Mouse (Mus musculus): ENCODE results near the gene Pdpr.
"Not testable (repeated sequence)": the region's sequence is repeated elsewhere in the genome, so short reads cannot be mapped to it uniquely, and the experiment has no call there.

Pdpr gene

GRCm38 (mm10) chr8:111093865-111094718, at the start of gene Pdpr:
Gene Pdpr, plus strand, starts transcription at chr8:111094630.
- DNase-seq = peak; percentile 88 to 92

DNA sequence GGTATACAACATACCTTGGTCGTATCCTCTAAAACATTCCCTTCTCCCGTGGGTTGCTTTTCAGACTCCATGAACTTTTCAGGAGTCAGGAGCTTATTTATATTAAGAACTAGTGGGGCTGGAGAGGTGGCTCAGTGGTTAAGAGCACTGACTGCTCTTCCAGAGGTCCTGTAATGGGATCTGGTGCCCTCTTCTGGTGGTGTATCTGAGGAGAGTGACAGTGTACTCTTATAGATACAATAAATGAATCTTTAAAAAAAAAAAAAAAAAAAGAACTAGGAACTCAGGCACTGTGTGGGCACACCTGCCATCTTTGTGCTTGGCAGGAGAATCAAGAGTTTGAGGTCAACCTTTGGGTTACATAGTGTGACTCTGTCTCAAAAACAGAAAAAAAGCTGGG, 45.7 kb upstream of the Pdpr start:
- DNase-seq = no peak

DNA sequence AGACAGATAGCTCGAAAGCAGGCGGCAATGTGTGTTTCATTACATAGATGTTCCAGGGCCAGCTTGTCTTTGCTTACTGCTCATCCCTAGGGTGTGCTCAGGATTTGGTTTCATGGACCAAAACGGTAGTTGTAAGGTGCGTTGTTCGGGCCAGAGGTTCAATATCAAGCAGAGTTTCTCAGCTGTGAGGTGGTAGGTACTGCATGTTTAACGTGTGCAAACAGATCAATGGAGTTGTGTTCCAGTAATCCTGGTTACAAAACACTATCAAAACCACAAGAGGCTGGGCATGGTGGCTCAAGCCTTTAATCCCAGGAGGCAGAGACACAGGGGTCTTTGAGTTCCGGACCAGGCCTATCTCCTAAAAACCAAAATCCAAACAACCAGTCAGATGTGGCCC, 45.3 kb upstream of the Pdpr start:
- no peak for DNase-seq

DNA sequence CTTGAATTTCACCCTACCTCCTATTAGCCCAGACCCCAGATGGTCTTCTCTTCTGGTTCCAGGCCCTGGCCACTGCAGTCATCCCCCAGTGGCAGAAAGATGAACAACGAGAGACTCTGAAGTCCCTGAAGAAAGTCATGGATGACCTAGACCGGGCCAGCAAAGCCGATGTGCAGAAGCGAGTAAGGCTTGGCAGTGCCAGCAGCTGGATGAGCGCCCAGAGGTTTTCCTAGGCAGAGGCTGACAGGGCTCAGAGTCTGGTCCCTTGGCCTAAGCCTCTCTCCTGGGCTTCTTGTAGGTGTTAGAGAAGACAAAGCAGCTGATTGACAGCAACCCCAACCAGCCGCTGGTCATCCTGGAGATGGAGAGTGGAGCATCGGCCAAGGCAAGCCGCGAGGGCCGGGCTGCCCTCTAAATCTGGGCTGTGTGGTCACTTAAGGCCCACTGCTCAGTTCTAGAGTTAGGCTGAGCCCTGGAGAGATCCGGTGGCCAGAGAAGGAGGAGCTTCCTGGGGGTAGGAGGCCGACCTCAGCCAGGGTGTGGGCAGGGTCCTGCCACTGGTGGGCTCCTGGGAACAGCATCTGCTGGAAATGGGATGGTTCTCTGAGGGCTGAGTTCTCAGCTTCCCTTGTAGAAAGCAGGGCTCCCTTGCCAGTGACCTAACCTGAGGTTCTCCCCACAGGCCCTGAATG, 40.5 kb upstream of the Pdpr start:
- DNase-seq = no peak

DNA sequence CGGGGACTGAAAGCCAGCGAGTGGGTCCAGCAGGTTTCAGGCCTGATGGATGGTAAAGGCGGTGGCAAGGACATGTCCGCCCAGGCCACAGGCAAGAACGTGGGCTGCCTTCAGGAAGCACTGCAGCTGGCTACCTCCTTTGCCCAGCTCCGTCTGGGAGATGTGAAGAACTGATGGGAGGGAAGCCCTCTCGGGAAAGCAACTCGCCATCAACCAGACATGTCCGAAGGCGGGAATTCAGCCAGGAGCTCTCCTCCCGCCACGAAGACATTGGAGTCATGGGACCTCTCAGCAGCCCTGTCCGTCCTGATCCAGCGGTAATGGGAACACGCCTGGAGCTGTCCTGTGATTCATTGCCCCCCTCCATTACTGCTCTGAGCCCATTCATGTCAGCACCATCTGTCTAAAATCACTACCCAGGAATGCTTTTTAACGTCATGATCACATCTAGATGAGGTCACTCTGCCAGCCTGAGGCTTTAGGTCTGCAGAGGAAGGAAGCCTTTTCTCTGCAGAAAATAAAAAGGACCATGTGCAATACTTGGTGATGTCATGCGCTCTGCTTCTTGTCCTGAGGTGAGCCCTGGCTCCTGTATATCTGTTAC, 39.3 kb upstream of the Pdpr start:
- no peak for DNase-seq

GRCm38 (mm10) chr8:111055661-111056060, 38.8 kb upstream of the Pdpr start:
- DNase-seq = no peak

DNA sequence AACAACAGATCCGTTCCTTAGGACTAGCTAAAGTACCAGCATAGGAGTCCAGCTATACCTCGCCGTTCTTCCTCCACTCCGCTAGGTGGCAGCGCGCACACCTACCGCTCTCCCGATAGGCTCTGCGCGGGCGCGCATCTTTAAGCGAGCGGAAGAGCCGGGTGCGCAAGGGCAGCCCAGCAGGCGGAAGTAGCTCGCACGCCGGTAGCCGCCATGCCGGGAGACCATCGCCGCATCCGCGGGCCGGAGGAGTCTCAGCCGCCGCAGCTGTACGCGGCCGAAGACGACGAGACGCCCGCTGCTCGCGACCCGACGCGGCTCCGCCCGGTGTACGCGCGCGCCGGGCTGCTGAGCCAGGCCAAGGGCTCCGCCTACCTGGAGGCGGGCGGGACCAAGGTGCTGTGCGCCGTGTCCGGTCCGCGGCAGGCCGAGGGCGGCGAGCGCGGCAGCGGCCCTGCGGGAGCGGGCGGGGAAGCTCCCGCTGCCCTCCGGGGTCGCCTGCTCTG, 38.2 kb upstream of the Pdpr start, which contains the start of gene Exosc6:
Gene Exosc6 (plus strand): TSS at position 182 of the 506 bp plus-strand sequence.
- DNase-seq = peak; percentile 83 to 90

DNA sequence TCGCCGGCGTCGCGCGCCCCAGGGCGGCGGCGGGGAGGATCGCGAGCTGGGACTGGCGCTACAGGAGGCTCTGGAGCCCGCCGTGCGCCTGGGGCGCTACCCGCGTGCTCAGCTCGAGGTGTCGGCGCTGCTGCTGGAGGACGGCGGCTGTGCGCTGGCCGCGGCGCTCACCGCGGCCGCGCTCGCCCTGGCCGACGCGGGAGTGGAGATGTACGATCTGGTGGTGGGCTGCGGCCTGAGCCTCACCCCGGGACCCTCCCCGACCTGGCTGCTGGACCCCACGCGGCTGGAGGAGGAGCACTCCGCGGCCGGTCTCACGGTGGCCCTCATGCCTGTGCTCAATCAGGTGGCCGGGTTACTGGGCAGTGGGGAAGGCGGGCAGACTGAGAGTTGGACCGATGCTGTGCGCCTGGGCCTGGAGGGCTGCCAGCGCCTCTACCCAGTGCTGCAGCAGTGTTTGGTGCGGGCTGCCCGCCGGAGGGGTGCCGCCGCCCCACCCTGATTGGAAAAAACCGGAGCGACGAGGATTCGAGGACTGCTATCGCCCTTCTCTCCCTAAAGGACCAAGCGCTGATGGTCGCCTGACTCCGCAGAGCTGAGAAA, 37.6 kb upstream of the Pdpr start:
- DNase-seq = peak in 1 of 2 experiments; percentile 20

DNA sequence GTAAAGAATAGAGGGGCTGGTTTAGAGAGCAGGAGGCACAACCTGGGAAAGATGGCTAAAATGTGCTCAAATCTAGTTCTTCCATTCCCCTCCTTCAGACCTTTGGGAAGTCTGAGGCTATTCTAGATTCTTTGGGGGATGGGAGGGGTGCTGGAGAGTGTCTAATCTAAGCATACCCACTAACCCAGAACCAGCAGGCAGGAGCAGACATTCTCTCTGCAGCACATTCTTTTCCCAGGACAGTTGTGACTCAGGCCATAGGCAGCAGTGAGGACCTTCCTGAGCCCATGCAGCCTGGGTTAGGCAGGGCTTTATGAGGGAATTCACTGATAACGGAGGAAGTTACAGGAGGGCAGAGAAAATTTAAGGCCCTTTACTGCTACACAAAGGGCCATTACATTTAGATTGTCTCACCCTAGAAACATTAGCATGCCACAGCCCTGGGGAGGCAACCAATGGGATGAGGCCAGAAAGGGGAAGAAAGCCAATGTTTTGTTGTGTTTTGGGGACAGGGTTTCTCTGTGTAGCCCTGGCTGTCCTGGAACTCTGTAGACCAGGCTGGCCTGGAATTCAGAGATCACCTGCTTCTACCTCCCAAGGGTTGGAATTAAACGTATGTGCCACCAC, 35.4 kb upstream of the Pdpr start:
- no peak for DNase-seq

- DNase-seq = no peak
Observed at GRCm38 (mm10) chr8:111061688-111062071, 32.8 kb upstream of the Pdpr start.

- DNase-seq = peak; percentile 70 to 86
Observed at GRCm38 (mm10) chr8:111062072-111062757, 32.2 kb upstream of the Pdpr start.

DNA sequence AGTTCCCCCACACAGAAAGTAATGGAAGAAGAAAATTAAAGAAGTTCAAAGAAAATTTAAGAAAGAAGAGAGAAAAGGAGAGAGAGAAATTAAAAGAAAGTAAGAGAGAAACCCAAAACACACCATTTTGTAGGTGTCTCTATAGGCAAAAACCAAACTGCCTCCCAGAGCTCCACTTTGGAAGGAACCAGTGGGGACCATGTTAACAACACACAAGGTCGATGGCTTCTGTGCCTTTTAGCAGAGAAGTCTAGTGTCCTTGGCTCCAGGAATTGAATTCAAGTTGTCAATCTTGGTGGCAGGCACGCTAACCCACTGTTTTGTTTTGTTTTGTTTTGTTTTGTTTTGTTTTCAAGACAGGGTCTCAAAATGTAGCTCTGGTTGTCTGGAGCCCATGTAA, 31.5 kb upstream of the Pdpr start:
- DNase-seq = no peak

DNA sequence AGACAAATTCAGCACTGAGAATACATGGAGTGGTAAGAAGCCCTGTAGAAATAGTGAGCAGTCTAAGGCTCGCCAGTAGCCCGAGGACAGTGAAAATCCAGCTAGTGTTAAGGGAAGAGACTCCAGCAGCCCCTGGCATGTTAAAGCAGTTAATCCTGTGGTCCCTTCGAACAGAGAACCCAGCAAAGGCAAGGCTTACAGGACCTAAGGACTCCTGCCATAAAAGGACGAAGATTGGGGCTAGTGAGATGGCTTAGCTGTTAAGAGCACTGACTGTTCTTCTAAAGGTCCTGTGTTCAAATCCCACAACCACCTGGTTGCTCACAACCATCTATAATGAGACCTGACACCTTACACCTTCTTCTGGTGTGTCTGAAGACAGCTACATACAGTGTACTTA, 28.1 kb upstream of the Pdpr start:
- no peak for DNase-seq

- no peak for DNase-seq
Observed at GRCm38 (mm10) chr8:111067439-111067838, 27.0 kb upstream of the Pdpr start.

GRCm38 (mm10) chr8:111068660-111069059, 25.8 kb upstream of the Pdpr start:
- DNase-seq = not testable (repeated sequence)

DNA sequence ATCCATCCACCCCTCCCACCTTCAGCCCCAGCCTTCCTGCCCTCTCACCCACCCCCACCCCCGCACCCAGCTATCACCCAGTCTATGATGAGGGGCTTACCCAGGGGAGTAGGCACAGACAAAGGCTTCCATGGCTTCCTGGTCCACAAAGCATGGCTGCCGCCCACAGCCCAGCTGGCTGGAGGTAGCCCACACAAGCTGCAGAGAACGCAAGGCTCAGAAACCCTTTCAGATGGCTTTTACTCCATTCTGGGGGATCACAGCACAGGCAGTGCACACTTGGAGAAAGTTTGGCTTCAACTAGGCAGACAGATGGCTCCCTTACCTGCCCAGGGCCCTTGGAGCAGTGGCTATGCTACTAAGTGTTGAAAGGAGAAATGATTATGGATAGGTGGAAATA, 18.5 kb upstream of the Pdpr start:
- no peak for DNase-seq

DNA sequence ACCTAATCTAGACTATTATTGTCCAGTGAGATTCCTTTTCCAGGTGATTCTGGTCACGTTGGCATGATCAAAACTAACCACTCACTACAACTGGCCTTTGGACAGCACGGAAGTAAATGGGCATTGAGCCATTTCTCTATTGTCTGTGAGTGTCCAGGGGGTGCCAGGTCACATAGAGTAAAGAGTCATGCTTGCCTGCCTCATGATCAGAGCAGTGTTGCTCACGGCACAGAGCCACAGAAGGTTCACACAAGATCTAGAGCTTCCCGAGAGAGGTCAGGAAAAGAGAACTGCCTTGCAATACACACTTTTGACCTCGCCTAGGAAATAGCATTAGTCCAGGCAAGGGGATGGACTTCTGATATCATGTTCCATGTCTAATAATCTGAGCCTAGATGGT, 15.0 kb upstream of the Pdpr start:
- no peak for DNase-seq

DNA sequence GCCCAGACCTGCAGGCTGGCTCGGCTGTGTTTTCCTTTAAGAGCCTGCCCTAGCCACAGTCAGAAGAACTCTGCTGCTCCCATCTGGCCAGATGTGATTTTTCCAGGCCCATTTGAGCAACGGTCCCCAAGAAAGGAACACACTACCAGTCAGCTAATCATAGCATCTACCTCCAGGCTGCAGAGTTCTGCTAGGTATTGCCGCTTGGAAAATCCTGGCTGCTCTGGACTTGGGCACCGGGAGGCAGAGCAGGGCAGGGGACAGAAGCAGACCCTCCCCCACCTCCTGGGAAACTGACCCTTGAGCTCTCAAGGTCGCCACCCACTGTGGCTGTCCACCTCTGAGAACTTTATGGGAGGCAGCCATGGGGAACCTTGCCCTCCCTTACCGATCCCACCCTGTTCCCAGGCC, 14.6 kb upstream of the Pdpr start:
- DNase-seq = no peak

GRCm38 (mm10) chr8:111081580-111082258, 12.7 kb upstream of the Pdpr start:
- DNase-seq = no peak

- not testable (repeated sequence) for DNase-seq
Observed at GRCm38 (mm10) chr8:111083936-111084335, 10.5 kb upstream of the Pdpr start.

- DNase-seq = peak; percentile 49 to 67
Observed at GRCm38 (mm10) chr8:111090126-111090525, 4.3 kb upstream of the Pdpr start.

Data from spleen, adult 18-20 months (tissue).